Mouse (Mus musculus) megakaryocyte, embryonic 14.5 days (primary cell): ENCODE data around the gene Kbtbd12. TPM values are rescaled to one million over a fixed set of nuclear protein-coding genes. Genes with fewer than 3 reads are reported as not detected.

Experiments
- H3K27me3 ChIP-seq: replicated peaks from 2 replicates; pipeline ENCODE3; 2012; ENCODE audit warnings: inconsistent platforms
- H3K36me3 ChIP-seq: replicated peaks from 2 replicates; pipeline ENCODE3; 2012; ENCODE audit warnings: low read length, inconsistent platforms, mixed read lengths
- H3K4me1 ChIP-seq: 2 replicates; pipeline ENCODE4 v1.6.1; 2012; ENCODE audit warnings: inconsistent platforms
- H3K4me3 ChIP-seq: replicated peaks from 2 replicates; pipeline ENCODE3; 2012; ENCODE audit warnings: moderate library complexity, mild to moderate bottlenecking, inconsistent platforms
- H3K9me3 ChIP-seq: 2 replicates; pipeline ENCODE4 v1.6.1; 2012; ENCODE audit warnings: inconsistent platforms
- FLI1 ChIP-seq: IDR thresholded peaks from 2 replicates; pipeline ENCODE4 v1.6.1; 2012; ENCODE audit warnings: low read length, inconsistent platforms, mixed read lengths
- GATA1 ChIP-seq: IDR thresholded peaks from 3 replicates; pipeline ENCODE4 v1.6.1; 2012; ENCODE audit warnings: mixed read lengths, low read length, inconsistent platforms, borderline replicate concordance
- polyA plus RNA-seq: library from polyadenylated mRNA; stranded (reverse); fragments of >175 nt; gene quantifications from 2 replicates; pipeline ENCODE4 v1.2.3, GENCODE M21; 2012; ENCODE audit warnings: low replicate concordance; ENCODE audit not compliant: insufficient read depth

Gene Kbtbd12
- polyA plus RNA-seq, 1 experiment = not detected

GRCm38 (mm10) chr6:88540093-88540755 lies 97.5 kb downstream of the Kbtbd12 start:
- no peaks in the 10 kb centered on the region for H3K9me3 ChIP-seq
- H3K4me1 ChIP-seq = peaks cover 21% of the 10 kb centered on the region
- no peaks in the 10 kb centered on the region for H3K36me3 ChIP-seq
- TF ChIP-seq FLI1 (no peak), GATA1 (no peak)
- peaks cover 27% of the 10 kb centered on the region for H3K27me3 ChIP-seq
- H3K4me3 ChIP-seq = no peak overlapping the region

GRCm38 (mm10) chr6:88530306-88530705 lies 107.4 kb downstream of the Kbtbd12 start:
- no peak for TF ChIP-seq GATA1
- no peak for TF ChIP-seq FLI1
- H3K36me3 ChIP-seq = no peaks in the 10 kb centered on the region
- H3K4me1 ChIP-seq = peaks cover 25% of the 10 kb centered on the region
- peaks cover 18% of the 10 kb centered on the region for H3K27me3 ChIP-seq
- peak overlapping the region; percentile 71 for H3K4me3 ChIP-seq
- H3K9me3 ChIP-seq = no peaks in the 10 kb centered on the region

GRCm38 (mm10) chr6:88524056-88524455 lies 113.7 kb downstream of the Kbtbd12 start:
- H3K36me3 ChIP-seq = no peaks in the 10 kb centered on the region
- peaks cover 43% of the 10 kb centered on the region for H3K4me1 ChIP-seq
- H3K27me3 ChIP-seq = peaks cover 8% of the 10 kb centered on the region
- H3K4me3 ChIP-seq = no peak overlapping the region
- no peaks in the 10 kb centered on the region for H3K9me3 ChIP-seq
- no peak for TF ChIP-seq FLI1
- TF ChIP-seq GATA1 = no peak

- H3K27me3 ChIP-seq = peaks cover 7% of the 10 kb centered on the region
- H3K4me1 ChIP-seq = peaks cover 45% of the 10 kb centered on the region
- TF ChIP-seq GATA1 (no peak), FLI1 (no peak)
- H3K9me3 ChIP-seq = no peaks in the 10 kb centered on the region
- H3K4me3 ChIP-seq = no peak overlapping the region
- no peaks in the 10 kb centered on the region for H3K36me3 ChIP-seq
These were observed 114.3 kb downstream of the Kbtbd12 start for GRCm38 (mm10) chr6:88523451-88523850.

GRCm38 (mm10) chr6:88523043-88523442 lies 114.7 kb downstream of the Kbtbd12 start:
- H3K9me3 ChIP-seq = no peaks in the 10 kb centered on the region
- peaks cover 5% of the 10 kb centered on the region for H3K27me3 ChIP-seq
- peaks cover 45% of the 10 kb centered on the region for H3K4me1 ChIP-seq
- peak overlapping the region; percentile 84 for H3K4me3 ChIP-seq
- no peak for TF ChIP-seq GATA1
- TF ChIP-seq FLI1 = no peak
- H3K36me3 ChIP-seq = no peaks in the 10 kb centered on the region

GRCm38 (mm10) chr6:88522606-88523005 lies 115.1 kb downstream of the Kbtbd12 start:
- Histone ChIP-seq H3K9me3 (no peaks in the 10 kb centered on the region), H3K4me3 (peak overlapping the region; percentile 84), H3K27me3 (peaks cover 5% of the 10 kb centered on the region), H3K36me3 (no peaks in the 10 kb centered on the region), H3K4me1 (peaks cover 50% of the 10 kb centered on the region)
- TF ChIP-seq GATA1 = no peak
- TF ChIP-seq FLI1 = no peak

GRCm38 (mm10) chr6:88521821-88522220 lies 115.9 kb downstream of the Kbtbd12 start:
- Histone ChIP-seq H3K27me3 (peaks cover under 1% of the 10 kb centered on the region), H3K4me1 (peaks cover 55% of the 10 kb centered on the region), H3K9me3 (no peaks in the 10 kb centered on the region), H3K4me3 (peak overlapping the region; percentile 3), H3K36me3 (peaks cover 5% of the 10 kb centered on the region)
- TF ChIP-seq FLI1 (no peak), GATA1 (no peak)

GRCm38 (mm10) chr6:88518404-88519263 lies 119.1 kb downstream of the Kbtbd12 start, which contains the start of gene Sec61a1:
TSS of gene Sec61a1 (minus strand) at chr6:88518905.
- H3K4me1 ChIP-seq = peaks cover 80% of the 10 kb centered on the region
- H3K36me3 ChIP-seq = peaks cover 36% of the 10 kb centered on the region
- TF ChIP-seq GATA1 (no peak), FLI1 (peak; percentile 96)
- H3K9me3 ChIP-seq = no peaks in the 10 kb centered on the region
- H3K4me3 ChIP-seq = peak within 1 kb of the TSS; percentile 94
- no peaks in the 10 kb centered on the region for H3K27me3 ChIP-seq

GRCm38 (mm10) chr6:88517701-88518403 lies 119.9 kb downstream of the Kbtbd12 start:
- peaks cover 72% of the 10 kb centered on the region for H3K4me1 ChIP-seq
- no peak for TF ChIP-seq FLI1
- no peak for TF ChIP-seq GATA1

More at GRCm38 (mm10) chr6:88517701-88518403, 119.9 kb downstream of the Kbtbd12 start:
- Histone ChIP-seq H3K4me3 (peak overlapping the region; percentile 94), H3K9me3 (no peaks in the 10 kb centered on the region), H3K27me3 (no peaks in the 10 kb centered on the region), H3K36me3 (peaks cover 43% of the 10 kb centered on the region)
